Mouse (Mus musculus) heart, adult 2 months (tissue): ENCODE results near the gene Spag7. TPM values are rescaled to one million over a fixed set of nuclear protein-coding genes. Genes with fewer than 3 reads are reported as not detected.

Experiments used
- DNase-seq, 2 experiments: peaks; one replicate each; pipeline ENCODE4 v3.0.0; 2021
- H3K27ac ChIP-seq: fragments of 200-600 bp; 2 replicates; pipeline ENCODE4 v1.8.1; 2022
- H3K27me3 ChIP-seq: fragments of 200-500 bp; 2 replicates; pipeline ENCODE4 v1.6.1; 2012; ENCODE audit warnings: mild to moderate bottlenecking, low read length, inconsistent platforms, mixed read lengths; ENCODE audit not compliant: control insufficient read depth, insufficient read depth
- H3K36me3 ChIP-seq: fragments of 200-500 bp; 2 replicates; pipeline ENCODE4 v1.6.1; 2012; ENCODE audit warnings: low read length, inconsistent platforms; ENCODE audit not compliant: control insufficient read depth, insufficient read depth
- H3K4me1 ChIP-seq: fragments of 200-500 bp; 2 replicates; pipeline ENCODE4 v1.6.1; 2011; ENCODE audit warnings: low read length; ENCODE audit not compliant: control insufficient read depth, insufficient read depth
- H3K4me3 ChIP-seq: fragments of 200-600 bp; 2 replicates; pipeline ENCODE4 v1.8.1; 2022
- H3K79me2 ChIP-seq: fragments of 200-500 bp; replicated peaks from 2 replicates; pipeline ENCODE4 v1.6.1; 2012; ENCODE audit warnings: mild to moderate bottlenecking, inconsistent platforms, low read length, moderate library complexity, mixed read lengths; ENCODE audit not compliant: control insufficient read depth, insufficient read depth
- H3K9ac ChIP-seq: fragments of 200-500 bp; 2 replicates; pipeline ENCODE4 v1.6.1; 2012; ENCODE audit warnings: low read depth, mild to moderate bottlenecking, control low read depth, inconsistent platforms, low read length, mixed read lengths
- CTCF ChIP-seq: fragments of 200-600 bp; IDR thresholded peaks from 2 replicates; pipeline ENCODE4 v1.8.1; 2022; ENCODE audit warnings: antibody characterized with exemption, mild to moderate bottlenecking, moderate library complexity
- EP300 ChIP-seq: fragments of 200-500 bp; IDR thresholded peaks from 2 replicates; pipeline ENCODE4 v1.6.1; 2011; ENCODE audit warnings: low read depth, low read length, control low read depth; ENCODE audit not compliant: insufficient read depth
- POLR2A ChIP-seq: fragments of 200-500 bp; IDR thresholded peaks from 2 replicates; pipeline ENCODE4 v1.6.1; 2011; ENCODE audit warnings: mild to moderate bottlenecking, low read depth, low read length, control low read depth; ENCODE audit not compliant: insufficient read depth
- WGBS: fragments of 180-500 bp; shearing (Covaris S2); methylation state at CpG from one replicate; pipeline ENCODE4 v1.1.7; 2018; 5-methylcytosine and 5-hydroxymethylcytosine counted together
- intact Hi-C: fragments of 180-260 bp; cut with DNase I; formaldehyde crosslinking; loops from one replicate; pipeline ENCODE4 v1.15.1; 2025
- polyA plus RNA-seq: library from polyadenylated mRNA; depleted of rRNA; stranded (reverse); fragments of >200 nt; gene quantifications from 2 replicates; pipeline ENCODE4 v1.2.3, GENCODE M21; 2012
- total RNA-seq, 2 experiments: library from RNA; stranded (reverse); gene quantifications; 2 replicates each; pipeline ENCODE4 v1.2.3; 2021

The Spag7 gene
- total and polyA plus RNA-seq, 3 experiments, result 72.9 to 99.4 (median 82.8) TPM

DNA sequence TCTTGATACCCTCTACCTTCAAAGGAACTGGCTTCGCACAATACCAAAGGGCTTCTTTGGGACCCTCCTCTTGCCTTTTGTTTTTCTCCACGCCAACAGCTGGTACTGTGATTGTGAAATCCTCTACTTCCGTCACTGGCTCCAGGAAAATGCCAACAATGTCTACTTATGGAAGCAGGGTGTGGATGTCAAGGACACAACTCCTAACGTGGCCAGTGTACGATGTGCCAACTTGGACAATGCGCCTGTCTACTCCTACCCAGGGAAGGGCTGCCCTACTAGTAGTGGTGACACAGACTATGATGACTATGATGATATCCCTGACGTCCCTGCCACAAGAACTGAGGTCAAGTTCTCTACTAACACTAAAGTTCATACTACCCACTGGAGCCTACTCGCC is 29.2 kb downstream of the Spag7 start:
- Histone ChIP-seq H3K9ac (no peak overlapping the region), H3K36me3 (0 out of 2 replicates have a peak, but pooled peaks cover 3% of the 10 kb centered on the region), H3K27ac (no peak overlapping the region), H3K4me3 (no peak overlapping the region), H3K79me2 (no peaks in the 10 kb centered on the region), H3K27me3 (no peaks in the 10 kb centered on the region), H3K4me1 (peaks cover 2% of the 10 kb centered on the region; the same call in 1 of the 2 replicates)
- WGBS, result 56% methylated on average over 8 of the region's 8 CpGs
- intact Hi-C loops, result no loop called here
- TF ChIP-seq EP300, result no peak
- no peak for TF ChIP-seq POLR2A
- no peak for TF ChIP-seq CTCF
- DNase-seq, result no peak

DNA sequence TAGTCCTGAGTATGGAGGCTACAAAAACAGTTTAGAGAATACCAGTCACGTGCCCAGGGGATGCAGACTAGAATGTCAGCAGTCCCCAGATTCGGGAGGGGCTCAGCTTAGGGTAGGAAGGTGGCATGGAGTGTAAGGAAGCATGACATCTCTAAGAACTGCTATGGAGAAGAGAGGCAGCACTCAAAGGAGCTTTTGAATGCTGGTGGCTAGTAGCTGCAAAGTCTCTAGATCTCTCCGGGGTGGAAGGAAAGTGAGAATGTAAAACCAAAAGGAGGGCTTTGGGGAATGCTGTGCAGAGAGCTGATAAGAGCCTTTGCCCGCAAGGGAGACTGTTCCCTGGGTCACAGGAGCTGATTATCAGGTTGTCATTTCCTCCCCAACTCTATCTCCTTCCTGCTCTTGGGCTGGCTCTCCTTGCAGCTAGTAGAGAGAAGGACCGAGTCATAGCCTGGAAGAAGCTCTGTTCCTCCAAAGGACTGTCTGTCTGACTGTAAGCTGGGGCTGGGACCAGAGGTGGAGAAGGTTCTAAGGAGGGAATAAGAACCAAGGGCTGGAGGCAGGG is 30.4 kb downstream of the Spag7 start, which contains the start of gene Gp1ba:
TSS of gene Gp1ba (plus strand) at position 409 of the 565 bp plus-strand sequence.
- Histone ChIP-seq H3K36me3 (no peaks in the 10 kb centered on the region), H3K79me2 (no peaks in the 10 kb centered on the region), H3K4me3 (no peak within 1 kb of the TSS), H3K9ac (no peak within 1 kb of the TSS), H3K27me3 (no peaks in the 10 kb centered on the region), H3K4me1 (peaks cover 2% of the 10 kb centered on the region; the same call in 1 of the 2 replicates), H3K27ac (no peak within 1 kb of the TSS)
- no peak for DNase-seq
- 6% methylated on average over 5 of the region's 5 CpGs for WGBS
- no peak for TF ChIP-seq CTCF
- no peak for TF ChIP-seq POLR2A
- no peak for TF ChIP-seq EP300
- intact Hi-C loops, result no loop called here

DNA sequence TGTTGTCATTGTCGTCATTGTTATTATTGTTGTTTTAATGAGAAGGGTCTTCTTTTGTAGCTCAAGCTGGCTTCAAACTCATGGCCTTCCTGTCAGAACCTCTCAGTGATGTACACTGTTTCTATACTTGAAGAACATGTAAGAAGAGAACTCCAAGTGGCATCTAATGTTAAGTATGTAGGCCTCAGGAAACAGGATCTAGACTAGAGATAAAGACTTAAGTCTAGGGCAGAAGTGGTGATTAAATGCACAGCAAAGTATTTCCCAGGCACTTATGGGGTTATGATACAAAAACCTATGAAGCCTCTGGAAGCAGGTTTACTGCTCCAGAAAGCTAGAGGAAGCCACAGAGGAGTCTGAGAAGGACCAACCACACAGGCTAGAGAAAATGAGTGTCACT is 30.9 kb downstream of the Spag7 start:
- H3K4me3 ChIP-seq, result no peak overlapping the region
- H3K9ac ChIP-seq, result no peak overlapping the region
- H3K27me3 ChIP-seq, result no peaks in the 10 kb centered on the region
- no peak overlapping the region for H3K27ac ChIP-seq
- intact Hi-C loops, result no loop called here
- no peaks in the 10 kb centered on the region for H3K79me2 ChIP-seq
- peaks cover 2% of the 10 kb centered on the region; the same call in 1 of the 2 replicates for H3K4me1 ChIP-seq
- DNase-seq, result no peak
- 74% methylated on average over 1 of the region's 1 CpGs for WGBS
- H3K36me3 ChIP-seq, result no peaks in the 10 kb centered on the region
- no peak for TF ChIP-seq EP300
- no peak for TF ChIP-seq CTCF
- no peak for TF ChIP-seq POLR2A

DNA sequence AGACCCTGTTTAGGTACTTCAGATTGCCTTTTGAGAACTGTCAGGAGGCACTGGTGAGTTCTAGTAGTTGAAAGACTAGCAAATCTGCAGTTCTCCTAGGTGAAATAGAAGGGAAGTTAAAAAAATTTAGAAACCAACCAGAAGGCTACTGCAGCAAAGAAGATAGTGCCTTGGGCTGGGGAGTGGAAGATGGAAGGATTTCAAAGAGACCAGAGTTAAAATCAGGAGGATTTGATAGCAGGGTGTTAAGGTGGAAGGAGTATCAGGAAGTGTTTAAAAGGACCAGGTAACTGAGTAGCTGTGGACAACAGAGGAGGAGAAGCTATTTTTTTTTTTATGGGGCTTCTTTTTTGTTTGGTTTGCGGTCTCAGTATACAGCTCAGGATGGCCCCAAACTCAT is 31.5 kb downstream of the Spag7 start:
- no peaks in the 10 kb centered on the region for H3K36me3 ChIP-seq
- DNase-seq, result no peak
- H3K4me3 ChIP-seq, result no peak overlapping the region
- H3K9ac ChIP-seq, result no peak overlapping the region
- peaks cover 2% of the 10 kb centered on the region; the same call in 1 of the 2 replicates for H3K4me1 ChIP-seq
- H3K27ac ChIP-seq, result no peak overlapping the region
- no peak for TF ChIP-seq POLR2A
- TF ChIP-seq EP300, result no peak
- TF ChIP-seq CTCF, result no peak
- 95% methylated on average over 1 of the region's 1 CpGs for WGBS
- intact Hi-C loops, result no loop called here
- H3K79me2 ChIP-seq, result no peaks in the 10 kb centered on the region
- no peaks in the 10 kb centered on the region for H3K27me3 ChIP-seq

DNA sequence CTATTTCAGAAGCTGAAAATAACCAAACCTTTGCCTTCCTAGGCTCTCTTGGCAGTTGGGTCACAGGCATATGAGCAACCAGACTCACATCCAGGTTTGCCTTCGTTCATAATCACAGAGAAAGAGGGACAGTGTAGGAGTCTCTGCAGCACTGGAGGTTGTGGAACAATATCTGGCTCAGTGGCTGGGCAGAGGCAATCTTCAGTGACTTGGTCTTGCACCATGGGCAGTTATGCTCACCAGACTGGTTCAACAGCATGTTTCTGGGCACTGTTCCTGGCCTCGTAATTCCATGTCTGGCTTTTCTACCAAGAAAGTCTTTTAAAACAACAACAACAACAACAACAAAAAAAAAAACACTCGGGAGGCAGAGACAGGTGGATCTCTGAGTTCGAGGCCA is 33.6 kb downstream of the Spag7 start:
- Histone ChIP-seq H3K4me3 (no peak overlapping the region), H3K9ac (no peak overlapping the region), H3K4me1 (0 out of 2 replicates have a peak, but pooled peaks cover 2% of the 10 kb centered on the region), H3K79me2 (no peaks in the 10 kb centered on the region), H3K36me3 (no peaks in the 10 kb centered on the region), H3K27me3 (no peaks in the 10 kb centered on the region), H3K27ac (no peak overlapping the region)
- TF ChIP-seq EP300 (no peak), CTCF (no peak), POLR2A (no peak)
- WGBS, result 78% methylated on average over 4 of the region's 4 CpGs
- DNase-seq, result no peak
- intact Hi-C loops, result no loop called here

DNA sequence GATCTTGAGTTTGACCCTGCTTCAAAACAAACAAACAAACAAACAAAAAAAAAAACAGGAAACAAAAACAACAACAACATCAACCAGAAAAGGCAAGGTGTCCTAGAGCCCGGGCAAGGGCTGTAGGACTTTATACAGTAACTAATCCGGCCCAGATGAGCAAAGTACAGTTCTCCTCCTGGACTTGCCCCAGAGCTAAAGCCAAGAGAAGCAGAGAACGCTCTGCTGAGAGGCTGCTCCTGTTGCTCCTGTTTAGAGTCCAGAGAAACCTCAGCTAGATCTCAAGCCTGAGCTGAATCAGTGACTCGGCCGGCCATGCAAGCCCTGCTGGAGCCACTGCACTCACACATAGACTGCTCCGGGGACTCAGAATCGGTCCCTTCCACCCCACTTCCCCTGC is 39.1 kb downstream of the Spag7 start:
- no peaks in the 10 kb centered on the region for H3K4me1 ChIP-seq
- H3K4me3 ChIP-seq, result no peak overlapping the region
- intact Hi-C loops, result no loop called here
- no peak for DNase-seq
- no peak for TF ChIP-seq EP300
- no peak for TF ChIP-seq CTCF
- no peak for TF ChIP-seq POLR2A
- no peak overlapping the region for H3K27ac ChIP-seq
- H3K27me3 ChIP-seq, result no peaks in the 10 kb centered on the region
- no peaks in the 10 kb centered on the region for H3K36me3 ChIP-seq
- no peaks in the 10 kb centered on the region for H3K79me2 ChIP-seq
- 67% methylated on average over 7 of the region's 7 CpGs for WGBS
- no peak overlapping the region for H3K9ac ChIP-seq
